Mouse (Mus musculus): ENCODE results near the gene Camsap2. TPM values are rescaled to one million over a fixed set of nuclear protein-coding genes. Genes with fewer than 3 reads are reported as not detected.

Gene Camsap2
- polyA plus RNA-seq, 1 experiment from 2014 or later, result 27.1 TPM

GRCm38 (mm10) chr1:136232285-136232926 lies 113.5 kb downstream of the Camsap2 start:
- Histone ChIP-seq H3K4me1 (peaks cover 58% of the 10 kb centered on the region), H3K4me2 (peak overlapping the region; percentile 88), H3K36me3 (no peaks in the 10 kb centered on the region), H3K4me3 (replicated peaks) (peak overlapping the region; percentile 57), H3K9me3 (replicated peaks) (no peaks in the 10 kb centered on the region), H3K9ac (replicated peaks) (no peak overlapping the region), H3K27ac (replicated peaks) (no peak overlapping the region), H3K27me3 (replicated peaks) (no peaks in the 10 kb centered on the region)
- ATAC-seq (ENCODE audit: low FRiP score), result no peak
- 3% methylated on average over 9 of the region's 9 CpGs for WGBS

- under 1% methylated on average over 6 of the region's 6 CpGs for WGBS
Measured at GRCm38 (mm10) chr1:136231596-136231995, 114.3 kb downstream of the Camsap2 start.

GRCm38 (mm10) chr1:136230201-136230600 lies 115.7 kb downstream of the Camsap2 start:
- WGBS, result 34% methylated on average over 11 of the region's 11 CpGs
- H3K36me3 ChIP-seq, result no peaks in the 10 kb centered on the region
- ATAC-seq (ENCODE audit: low FRiP score), result no peak
- peak overlapping the region; percentile 26; the same call in 1 of the 2 replicates for H3K4me2 ChIP-seq
- H3K4me3 ChIP-seq (replicated peaks), result no peak overlapping the region
- H3K9ac ChIP-seq (replicated peaks), result no peak overlapping the region
- no peaks in the 10 kb centered on the region for H3K9me3 ChIP-seq (replicated peaks)
- H3K4me1 ChIP-seq, result peaks cover 59% of the 10 kb centered on the region
- no peak overlapping the region for H3K27ac ChIP-seq (replicated peaks)
- H3K27me3 ChIP-seq (replicated peaks), result no peaks in the 10 kb centered on the region

More at GRCm38 (mm10) chr1:136231596-136231995, 114.3 kb downstream of the Camsap2 start:
- no peak overlapping the region for H3K4me3 ChIP-seq (replicated peaks)
- H3K36me3 ChIP-seq, result no peaks in the 10 kb centered on the region
- H3K4me2 ChIP-seq, result peak overlapping the region; percentile 88
- H3K9me3 ChIP-seq (replicated peaks), result no peaks in the 10 kb centered on the region
- no peak overlapping the region for H3K9ac ChIP-seq (replicated peaks)
- H3K4me1 ChIP-seq, result peaks cover 58% of the 10 kb centered on the region
- no peaks in the 10 kb centered on the region for H3K27me3 ChIP-seq (replicated peaks)
- no peak overlapping the region for H3K27ac ChIP-seq (replicated peaks)
- no peak for ATAC-seq (ENCODE audit: low FRiP score)

GRCm38 (mm10) chr1:136229040-136229373 lies 116.9 kb downstream of the Camsap2 start:
- no peak overlapping the region for H3K4me2 ChIP-seq
- ATAC-seq (ENCODE audit: low FRiP score), result no peak
- WGBS, result 13% methylated on average over 6 of the region's 6 CpGs
- no peak overlapping the region for H3K9ac ChIP-seq (replicated peaks)
- H3K9me3 ChIP-seq (replicated peaks), result no peaks in the 10 kb centered on the region
- no peak overlapping the region for H3K4me3 ChIP-seq (replicated peaks)
- peaks cover 55% of the 10 kb centered on the region for H3K4me1 ChIP-seq
- H3K27me3 ChIP-seq (replicated peaks), result no peaks in the 10 kb centered on the region
- no peaks in the 10 kb centered on the region for H3K36me3 ChIP-seq
- no peak overlapping the region for H3K27ac ChIP-seq (replicated peaks)

GRCm38 (mm10) chr1:136228328-136229039 lies 117.4 kb downstream of the Camsap2 start:
- H3K9me3 ChIP-seq (replicated peaks), result no peaks in the 10 kb centered on the region
- ATAC-seq (ENCODE audit: low FRiP score), result 0 out of 2 replicates have a peak, but pooled peaks have one; percentile 6
- H3K4me2 ChIP-seq, result no peak overlapping the region
- no peaks in the 10 kb centered on the region for H3K36me3 ChIP-seq
- peaks cover 50% of the 10 kb centered on the region for H3K4me1 ChIP-seq
- H3K27me3 ChIP-seq (replicated peaks), result no peaks in the 10 kb centered on the region
- WGBS, result 4% methylated on average over 13 of the region's 13 CpGs
- no peak overlapping the region for H3K9ac ChIP-seq (replicated peaks)
- H3K4me3 ChIP-seq (replicated peaks), result no peak overlapping the region
- H3K27ac ChIP-seq (replicated peaks), result no peak overlapping the region

GRCm38 (mm10) chr1:136227870-136228269 lies 118.0 kb downstream of the Camsap2 start:
- no peaks in the 10 kb centered on the region for H3K9me3 ChIP-seq (replicated peaks)
- no peaks in the 10 kb centered on the region for H3K36me3 ChIP-seq
- H3K4me2 ChIP-seq, result no peak overlapping the region
- 51% methylated on average over 4 of the region's 4 CpGs for WGBS
- H3K27ac ChIP-seq (replicated peaks), result no peak overlapping the region
- ATAC-seq (ENCODE audit: low FRiP score), result no peak
- H3K4me3 ChIP-seq (replicated peaks), result no peak overlapping the region
- no peaks in the 10 kb centered on the region for H3K27me3 ChIP-seq (replicated peaks)
- H3K4me1 ChIP-seq, result peaks cover 44% of the 10 kb centered on the region
- H3K9ac ChIP-seq (replicated peaks), result no peak overlapping the region

GRCm38 (mm10) chr1:136226626-136227025 lies 119.3 kb downstream of the Camsap2 start:
- no peaks in the 10 kb centered on the region for H3K36me3 ChIP-seq
- no peak for ATAC-seq (ENCODE audit: low FRiP score)
- no peaks in the 10 kb centered on the region for H3K9me3 ChIP-seq (replicated peaks)
- 97% methylated on average over 8 of the region's 8 CpGs for WGBS
- H3K4me1 ChIP-seq, result peaks cover 32% of the 10 kb centered on the region
- H3K27me3 ChIP-seq (replicated peaks), result no peaks in the 10 kb centered on the region
- no peak overlapping the region for H3K27ac ChIP-seq (replicated peaks)
- no peak overlapping the region for H3K9ac ChIP-seq (replicated peaks)
- no peak overlapping the region for H3K4me3 ChIP-seq (replicated peaks)
- no peak overlapping the region for H3K4me2 ChIP-seq

GRCm38 (mm10) chr1:136225846-136226245 lies 120.1 kb downstream of the Camsap2 start:
- H3K27me3 ChIP-seq (replicated peaks), result no peaks in the 10 kb centered on the region
- WGBS, result 87% methylated on average over 8 of the region's 8 CpGs
- peaks cover 26% of the 10 kb centered on the region for H3K4me1 ChIP-seq
- H3K27ac ChIP-seq (replicated peaks), result no peak overlapping the region
- no peaks in the 10 kb centered on the region for H3K36me3 ChIP-seq
- H3K4me3 ChIP-seq (replicated peaks), result no peak overlapping the region
- ATAC-seq (ENCODE audit: low FRiP score), result no peak
- no peak overlapping the region for H3K4me2 ChIP-seq
- no peaks in the 10 kb centered on the region for H3K9me3 ChIP-seq (replicated peaks)
- no peak overlapping the region for H3K9ac ChIP-seq (replicated peaks)

- H3K9ac ChIP-seq (replicated peaks), result no peak overlapping the region
- peaks cover 19% of the 10 kb centered on the region for H3K4me1 ChIP-seq
- ATAC-seq (ENCODE audit: low FRiP score), result no peak
- no peaks in the 10 kb centered on the region for H3K36me3 ChIP-seq
- H3K4me2 ChIP-seq, result no peak overlapping the region
- no peak overlapping the region for H3K27ac ChIP-seq (replicated peaks)
- WGBS, result 89% methylated on average over 10 of the region's 10 CpGs
- no peak overlapping the region for H3K4me3 ChIP-seq (replicated peaks)
- H3K27me3 ChIP-seq (replicated peaks), result no peaks in the 10 kb centered on the region
- H3K9me3 ChIP-seq (replicated peaks), result no peaks in the 10 kb centered on the region
Measured at GRCm38 (mm10) chr1:136223758-136224342, 122.1 kb downstream of the Camsap2 start.

GRCm38 (mm10) chr1:136222386-136222785 lies 123.5 kb downstream of the Camsap2 start:
- H3K9ac ChIP-seq (replicated peaks), result no peak overlapping the region
- no peak overlapping the region for H3K4me2 ChIP-seq
- WGBS, result 87% methylated on average over 10 of the region's 10 CpGs
- H3K27me3 ChIP-seq (replicated peaks), result no peaks in the 10 kb centered on the region
- H3K4me3 ChIP-seq (replicated peaks), result no peak overlapping the region
- H3K9me3 ChIP-seq (replicated peaks), result no peaks in the 10 kb centered on the region
- no peak for ATAC-seq (ENCODE audit: low FRiP score)
- H3K4me1 ChIP-seq, result 0 out of 2 replicates have a peak, but pooled peaks cover 5% of the 10 kb centered on the region
- no peak overlapping the region for H3K27ac ChIP-seq (replicated peaks)
- H3K36me3 ChIP-seq, result no peaks in the 10 kb centered on the region

- no peak overlapping the region for H3K4me2 ChIP-seq
- ATAC-seq (ENCODE audit: low FRiP score), result no peak
- H3K4me1 ChIP-seq, result 0 out of 2 replicates have a peak, but pooled peaks cover 5% of the 10 kb centered on the region
- H3K9ac ChIP-seq (replicated peaks), result no peak overlapping the region
- H3K27ac ChIP-seq (replicated peaks), result no peak overlapping the region
- no peaks in the 10 kb centered on the region for H3K27me3 ChIP-seq (replicated peaks)
- H3K4me3 ChIP-seq (replicated peaks), result no peak overlapping the region
- H3K9me3 ChIP-seq (replicated peaks), result no peaks in the 10 kb centered on the region
- 87% methylated on average over 10 of the region's 10 CpGs for WGBS
- H3K36me3 ChIP-seq, result no peaks in the 10 kb centered on the region
Measured at GRCm38 (mm10) chr1:136220037-136220871, 125.7 kb downstream of the Camsap2 start.

All from neural tube, embryonic 15.5 days (tissue).